Mouse (Mus musculus) hindbrain, embryonic 11.5 days (tissue): Measurements from ENCODE around the gene Rxra. TPM values are rescaled to one million over a fixed set of nuclear protein-coding genes. Genes with fewer than 3 reads are reported as not detected.

Experiments
- ATAC-seq: fragments of 200-750 bp; cut with Nextera tagmentation; 2 replicates; pipeline ENCODE4 v1.8.0; 2017; ENCODE audit warnings: mild to moderate bottlenecking, moderate TSS enrichment, moderate library complexity; ENCODE audit not compliant: low FRiP score
- DNase-seq: peaks from one replicate; pipeline ENCODE4 v3.0.0-alpha.2; 2015; ENCODE audit warnings: low spot score
- H3K27ac ChIP-seq: fragments of 300-500 bp; sonication (generic); 2 replicates; pipeline ENCODE4 v1.5.1; 2014; ENCODE audit warnings: mild to moderate bottlenecking, low read depth, low read length
- H3K27me3 ChIP-seq: fragments of 300-500 bp; sonication (generic); 2 replicates; pipeline ENCODE4 v1.6.1; 2014; ENCODE audit warnings: mild to moderate bottlenecking, low read length, moderate library complexity, mixed read lengths; ENCODE audit not compliant: control insufficient read depth, insufficient read depth
- H3K36me3 ChIP-seq: fragments of 300-500 bp; sonication (generic); 2 replicates; pipeline ENCODE4 v1.6.1; 2014; ENCODE audit warnings: mild to moderate bottlenecking, low read length, moderate library complexity, mixed read lengths; ENCODE audit not compliant: control insufficient read depth, insufficient read depth
- H3K4me1 ChIP-seq: fragments of 300-500 bp; sonication (generic); replicated peaks from 2 replicates; pipeline ENCODE4 v1.6.1; 2014; ENCODE audit warnings: low read length, mixed read lengths; ENCODE audit not compliant: control insufficient read depth, insufficient read depth
- H3K4me2 ChIP-seq: fragments of 300-500 bp; sonication (generic); replicated peaks from 2 replicates; pipeline ENCODE4 v1.6.1; 2014; ENCODE audit warnings: mild to moderate bottlenecking, low read depth, low read length
- H3K4me3 ChIP-seq: fragments of 300-500 bp; sonication (generic); 2 replicates; pipeline ENCODE4 v1.5.1; 2014; ENCODE audit warnings: low read depth, low read length
- H3K9ac ChIP-seq: fragments of 300-500 bp; sonication (generic); 2 replicates; pipeline ENCODE4 v1.6.1; 2014; ENCODE audit warnings: low read depth, low read length
- H3K9me3 ChIP-seq: fragments of 300-500 bp; sonication (generic); 2 replicates; pipeline ENCODE4 v1.6.1; 2016; ENCODE audit warnings: low read length; ENCODE audit not compliant: control insufficient read depth
- WGBS: fragments of 180-500 bp; shearing (Covaris S2); extraction: QIAGEN DNeasy Blood & Tissue Kit; methylation state at CpG from one replicate; pipeline ENCODE4 v1.1.7; 2014; 5-methylcytosine and 5-hydroxymethylcytosine counted together
- polyA plus RNA-seq: library from polyadenylated mRNA; unstranded; fragments of >200 nt; fragmentation: Nextera tagmentation; extraction: Ambion mirVana; gene quantifications from 2 replicates; pipeline ENCODE4 v1.2.1, GENCODE M21; 2014

Gene Rxra
- polyA plus RNA-seq, 1 experiment from 2014 or later, result 6.5 TPM

- ATAC-seq (peak; percentile 75), DNase-seq (peak; percentile 76)
- no peaks in the 10 kb centered on the region for H3K9me3 ChIP-seq
- H3K4me3 ChIP-seq, result no peak overlapping the region
- H3K27me3 ChIP-seq, result no peaks in the 10 kb centered on the region
- no peak overlapping the region for H3K9ac ChIP-seq
- H3K27ac ChIP-seq, result peak overlapping the region; percentile 53
- WGBS, result 10% methylated on average over 6 of the region's 6 CpGs
- H3K36me3 ChIP-seq, result no peaks in the 10 kb centered on the region
- peaks cover 18% of the 10 kb centered on the region for H3K4me1 ChIP-seq
- no peak overlapping the region for H3K4me2 ChIP-seq
Observed at GRCm38 (mm10) chr2:27764256-27764936, 88.2 kb downstream of the Rxra start.

DNA sequence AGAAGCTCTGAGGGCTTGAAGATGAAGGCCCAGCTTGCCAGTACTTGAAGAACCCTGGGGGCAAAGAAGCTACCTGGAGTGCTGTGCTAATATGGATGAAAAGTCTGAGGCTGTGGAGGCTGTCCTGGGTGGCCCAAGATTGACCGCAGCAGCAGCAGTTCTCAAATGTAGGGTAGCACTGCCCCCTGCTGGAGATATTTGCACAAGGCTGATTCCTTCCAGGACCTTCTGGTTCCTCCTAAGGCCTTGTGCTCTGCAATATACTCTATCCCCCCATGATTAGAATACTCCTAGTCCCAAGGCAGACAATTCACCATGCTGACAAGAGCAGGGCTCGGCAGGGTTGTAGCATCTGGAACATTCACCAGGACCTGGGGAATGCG, 88.7 kb downstream of the Rxra start:
- peak; percentile 94 for DNase-seq
- peaks cover 18% of the 10 kb centered on the region for H3K4me1 ChIP-seq
- H3K36me3 ChIP-seq, result no peaks in the 10 kb centered on the region
- H3K27ac ChIP-seq, result no peak overlapping the region; the same call in 1 of the 2 replicates
- H3K4me2 ChIP-seq, result no peak overlapping the region; the same call in 1 of the 2 replicates
- H3K9ac ChIP-seq, result no peak overlapping the region
- H3K4me3 ChIP-seq, result no peak overlapping the region
- WGBS, result 29% methylated on average over 3 of the region's 3 CpGs
- no peaks in the 10 kb centered on the region for H3K9me3 ChIP-seq
- peak; percentile 77 for ATAC-seq
- H3K27me3 ChIP-seq, result no peaks in the 10 kb centered on the region

GRCm38 (mm10) chr2:27767773-27768172, 91.5 kb downstream of the Rxra start:
- DNase-seq (no peak), ATAC-seq (no peak)
- Histone ChIP-seq H3K27me3 (no peaks in the 10 kb centered on the region), H3K4me2 (no peak overlapping the region), H3K9ac (no peak overlapping the region), H3K27ac (no peak overlapping the region), H3K9me3 (no peaks in the 10 kb centered on the region), H3K4me1 (peaks cover 13% of the 10 kb centered on the region), H3K4me3 (no peak overlapping the region), H3K36me3 (no peaks in the 10 kb centered on the region)
- WGBS, result 67% methylated on average over 7 of the region's 7 CpGs

- Histone ChIP-seq H3K36me3 (no peaks in the 10 kb centered on the region), H3K4me2 (no peak overlapping the region), H3K4me1 (0 out of 2 replicates have a peak, but pooled peaks cover 3% of the 10 kb centered on the region), H3K27me3 (no peaks in the 10 kb centered on the region), H3K4me3 (no peak overlapping the region), H3K9me3 (no peaks in the 10 kb centered on the region), H3K27ac (no peak overlapping the region), H3K9ac (no peak overlapping the region)
- ATAC-seq, result no peak
- DNase-seq, result no peak
- WGBS, result 32% methylated on average over 5 of the region's 5 CpGs
Observed at GRCm38 (mm10) chr2:27769701-27770100, 93.5 kb downstream of the Rxra start.

DNA sequence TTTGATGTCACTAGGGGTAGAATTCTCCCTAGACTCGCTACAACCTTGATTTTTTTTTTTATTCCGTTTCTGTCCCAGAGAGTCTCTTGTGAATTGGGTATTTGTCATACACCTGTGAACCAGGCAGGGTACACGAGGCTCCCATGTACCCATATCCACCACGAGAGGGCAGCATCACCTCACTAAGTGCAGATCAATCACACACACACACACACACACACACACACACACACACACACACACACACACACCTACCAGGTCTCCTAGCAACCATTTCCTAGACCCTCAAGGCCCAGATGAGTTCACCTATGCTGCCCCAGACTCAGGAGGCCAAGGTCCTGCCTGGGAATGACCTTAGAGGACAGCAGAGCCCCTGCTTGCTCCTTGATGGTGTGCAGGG, 94.0 kb downstream of the Rxra start:
- H3K9me3 ChIP-seq, result no peaks in the 10 kb centered on the region
- DNase-seq, result peak; percentile 81
- ATAC-seq, result peak; percentile 23; the same call in 1 of the 2 replicates
- 0 out of 2 replicates have a peak, but pooled peaks cover under 1% of the 10 kb centered on the region for H3K4me1 ChIP-seq
- no peak overlapping the region for H3K4me3 ChIP-seq
- H3K4me2 ChIP-seq, result no peak overlapping the region
- H3K9ac ChIP-seq, result no peak overlapping the region
- no peaks in the 10 kb centered on the region for H3K36me3 ChIP-seq
- H3K27ac ChIP-seq, result no peak overlapping the region
- 6% methylated on average over 4 of the region's 4 CpGs for WGBS
- no peaks in the 10 kb centered on the region for H3K27me3 ChIP-seq

DNA sequence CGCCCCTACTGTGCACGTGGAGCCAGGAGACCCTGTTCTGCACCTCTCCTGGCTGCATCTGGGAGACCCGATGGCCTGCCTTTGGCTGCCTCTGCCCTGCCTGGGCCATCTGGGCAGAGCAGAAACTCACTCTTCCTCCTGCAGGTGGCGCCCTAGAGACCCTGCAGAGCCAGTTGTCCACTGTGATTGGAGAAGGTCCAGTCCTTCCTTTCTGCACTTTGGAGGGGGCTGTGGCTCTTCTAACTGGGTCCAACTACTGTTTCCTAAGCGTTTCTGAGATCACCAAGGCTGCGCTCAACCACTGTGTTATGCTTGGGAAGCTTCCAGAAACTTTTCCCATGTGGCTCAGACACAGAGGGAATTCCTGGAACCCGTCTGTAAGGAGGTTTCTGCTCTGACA, 95.7 kb downstream of the Rxra start:
- DNase-seq (peak; percentile 90), ATAC-seq (no peak)
- Histone ChIP-seq H3K4me1 (no peaks in the 10 kb centered on the region), H3K4me3 (no peak overlapping the region), H3K4me2 (no peak overlapping the region), H3K27ac (no peak overlapping the region), H3K36me3 (no peaks in the 10 kb centered on the region), H3K27me3 (no peaks in the 10 kb centered on the region), H3K9me3 (no peaks in the 10 kb centered on the region), H3K9ac (no peak overlapping the region)
- WGBS, result 36% methylated on average over 7 of the region's 7 CpGs

- H3K27ac ChIP-seq, result no peak overlapping the region
- ATAC-seq (no peak), DNase-seq (no peak)
- WGBS, result 49% methylated on average over 7 of the region's 7 CpGs
- no peak overlapping the region for H3K9ac ChIP-seq
- no peaks in the 10 kb centered on the region for H3K36me3 ChIP-seq
- H3K9me3 ChIP-seq, result no peaks in the 10 kb centered on the region
- H3K27me3 ChIP-seq, result no peaks in the 10 kb centered on the region
- no peaks in the 10 kb centered on the region for H3K4me1 ChIP-seq
- no peak overlapping the region for H3K4me2 ChIP-seq
- no peak overlapping the region for H3K4me3 ChIP-seq
Observed at GRCm38 (mm10) chr2:27772841-27773388, 96.7 kb downstream of the Rxra start.

- WGBS, result 74% methylated on average over 24 of the region's 24 CpGs
- DNase-seq, result peak; percentile 37
Observed at GRCm38 (mm10) chr2:27773980-27774730, 97.9 kb downstream of the Rxra start.

More at GRCm38 (mm10) chr2:27773980-27774730, 97.9 kb downstream of the Rxra start:
- Histone ChIP-seq H3K4me2 (no peak overlapping the region), H3K36me3 (no peaks in the 10 kb centered on the region), H3K9ac (no peak overlapping the region; the same call in 1 of the 2 replicates), H3K27ac (no peak overlapping the region), H3K4me3 (no peak overlapping the region), H3K9me3 (no peaks in the 10 kb centered on the region), H3K4me1 (no peaks in the 10 kb centered on the region), H3K27me3 (no peaks in the 10 kb centered on the region)
- ATAC-seq, result no peak
